Mouse (Mus musculus): Measurements from ENCODE around the gene Polr2a. TPM values are rescaled to one million over a fixed set of nuclear protein-coding genes. Genes with fewer than 3 reads are reported as not detected.

Gene Polr2a
- polyA plus RNA-seq, 1 experiment from 2014 or later: 16.4 TPM

- no peak for ATAC-seq
- H3K27ac ChIP-seq (ENCODE audit: low read length): no peak overlapping the region
- no peak overlapping the region for H3K4me3 ChIP-seq (replicated peaks; ENCODE audit: low read length)
- H3K9ac ChIP-seq (replicated peaks; ENCODE audit: low read depth, low read length): no peak overlapping the region
- peaks cover 11% of the 10 kb centered on the region for H3K4me1 ChIP-seq (replicated peaks; ENCODE audit: control insufficient read depth, insufficient read depth, low read length)
- H3K27me3 ChIP-seq (replicated peaks; ENCODE audit: control insufficient read depth, insufficient read depth, low read length): 0 out of 2 replicates have a peak, but pooled peaks cover 4% of the 10 kb centered on the region
- no peak overlapping the region for H3K4me2 ChIP-seq (ENCODE audit: low read length)
- WGBS: 68% methylated on average over 5 of the region's 5 CpGs
- no peaks in the 10 kb centered on the region for H3K9me3 ChIP-seq (ENCODE audit: control insufficient read depth, low read length)
- no peaks in the 10 kb centered on the region for H3K36me3 ChIP-seq (ENCODE audit: control insufficient read depth, insufficient read depth)
Observed at GRCm38 (mm10) chr11:69791420-69791819, 33.0 kb upstream of the Polr2a start.

- 0 out of 2 replicates have a peak, but pooled peaks cover 2% of the 10 kb centered on the region for H3K27me3 ChIP-seq (replicated peaks; ENCODE audit: control insufficient read depth, insufficient read depth, low read length)
- H3K36me3 ChIP-seq (ENCODE audit: control insufficient read depth, insufficient read depth): no peaks in the 10 kb centered on the region
- 71% methylated on average over 5 of the region's 5 CpGs for WGBS
- H3K4me1 ChIP-seq (replicated peaks; ENCODE audit: control insufficient read depth, insufficient read depth, low read length): no peaks in the 10 kb centered on the region
- H3K9ac ChIP-seq (replicated peaks; ENCODE audit: low read depth, low read length): no peak overlapping the region
- no peak overlapping the region for H3K4me2 ChIP-seq (ENCODE audit: low read length)
- no peak overlapping the region for H3K4me3 ChIP-seq (replicated peaks; ENCODE audit: low read length)
- no peak overlapping the region for H3K27ac ChIP-seq (ENCODE audit: low read length)
- ATAC-seq: no peak
- H3K9me3 ChIP-seq (ENCODE audit: control insufficient read depth, low read length): no peaks in the 10 kb centered on the region
Observed at GRCm38 (mm10) chr11:69789431-69789830, 31.0 kb upstream of the Polr2a start.

GRCm38 (mm10) chr11:69787306-69787705 is 28.9 kb upstream of the Polr2a start:
- Histone ChIP-seq H3K4me3 (replicated peaks; ENCODE audit: low read length) (no peak overlapping the region), H3K4me2 (ENCODE audit: low read length) (no peak overlapping the region), H3K9ac (replicated peaks; ENCODE audit: low read depth, low read length) (no peak overlapping the region), H3K36me3 (ENCODE audit: control insufficient read depth, insufficient read depth) (no peaks in the 10 kb centered on the region), H3K27ac (ENCODE audit: low read length) (no peak overlapping the region), H3K4me1 (replicated peaks; ENCODE audit: control insufficient read depth, insufficient read depth, low read length) (no peaks in the 10 kb centered on the region), H3K27me3 (replicated peaks; ENCODE audit: control insufficient read depth, insufficient read depth, low read length) (0 out of 2 replicates have a peak, but pooled peaks cover 2% of the 10 kb centered on the region), H3K9me3 (ENCODE audit: control insufficient read depth, low read length) (no peaks in the 10 kb centered on the region)
- 85% methylated on average over 5 of the region's 5 CpGs for WGBS
- ATAC-seq: no peak

GRCm38 (mm10) chr11:69784793-69785272 is 26.4 kb upstream of the Polr2a start:
- H3K4me1 ChIP-seq (replicated peaks; ENCODE audit: control insufficient read depth, insufficient read depth, low read length): no peaks in the 10 kb centered on the region
- H3K4me3 ChIP-seq (replicated peaks; ENCODE audit: low read length): no peak overlapping the region
- no peaks in the 10 kb centered on the region for H3K27me3 ChIP-seq (replicated peaks; ENCODE audit: control insufficient read depth, insufficient read depth, low read length)
- H3K9ac ChIP-seq (replicated peaks; ENCODE audit: low read depth, low read length): no peak overlapping the region
- H3K9me3 ChIP-seq (ENCODE audit: control insufficient read depth, low read length): no peaks in the 10 kb centered on the region
- no peak overlapping the region for H3K4me2 ChIP-seq (ENCODE audit: low read length)
- ATAC-seq: no peak
- WGBS: 56% methylated on average over 15 of the region's 15 CpGs
- no peaks in the 10 kb centered on the region for H3K36me3 ChIP-seq (ENCODE audit: control insufficient read depth, insufficient read depth)
- H3K27ac ChIP-seq (ENCODE audit: low read length): no peak overlapping the region

GRCm38 (mm10) chr11:69781828-69782227 is 23.4 kb upstream of the Polr2a start:
- H3K9me3 ChIP-seq (ENCODE audit: control insufficient read depth, low read length): no peaks in the 10 kb centered on the region
- no peaks in the 10 kb centered on the region for H3K4me1 ChIP-seq (replicated peaks; ENCODE audit: control insufficient read depth, insufficient read depth, low read length)
- H3K4me3 ChIP-seq (replicated peaks; ENCODE audit: low read length): no peak overlapping the region
- H3K9ac ChIP-seq (replicated peaks; ENCODE audit: low read depth, low read length): no peak overlapping the region
- no peak overlapping the region for H3K27ac ChIP-seq (ENCODE audit: low read length)
- ATAC-seq: no peak
- H3K27me3 ChIP-seq (replicated peaks; ENCODE audit: control insufficient read depth, insufficient read depth, low read length): no peaks in the 10 kb centered on the region
- 44% methylated on average over 4 of the region's 4 CpGs for WGBS
- H3K36me3 ChIP-seq (ENCODE audit: control insufficient read depth, insufficient read depth): no peaks in the 10 kb centered on the region
- H3K4me2 ChIP-seq (ENCODE audit: low read length): no peak overlapping the region

GRCm38 (mm10) chr11:69778985-69779384 is 20.5 kb upstream of the Polr2a start:
- ATAC-seq: no peak
- WGBS: 48% methylated on average over 7 of the region's 7 CpGs

GRCm38 (mm10) chr11:69778258-69778982 is 20.0 kb upstream of the Polr2a start:
- H3K9me3 ChIP-seq (ENCODE audit: control insufficient read depth, low read length): no peaks in the 10 kb centered on the region
- H3K9ac ChIP-seq (replicated peaks; ENCODE audit: low read depth, low read length): no peak overlapping the region
- no peak overlapping the region for H3K4me2 ChIP-seq (ENCODE audit: low read length)
- no peaks in the 10 kb centered on the region for H3K4me1 ChIP-seq (replicated peaks; ENCODE audit: control insufficient read depth, insufficient read depth, low read length)
- H3K27ac ChIP-seq (ENCODE audit: low read length): no peak overlapping the region
- ATAC-seq: no peak; the same call in 1 of the 2 replicates
- no peaks in the 10 kb centered on the region for H3K27me3 ChIP-seq (replicated peaks; ENCODE audit: control insufficient read depth, insufficient read depth, low read length)
- H3K4me3 ChIP-seq (replicated peaks; ENCODE audit: low read length): no peak overlapping the region
- whole genome bisulfite sequencing: 66% methylated on average over 23 of the region's 23 CpGs
- peaks cover 4% of the 10 kb centered on the region for H3K36me3 ChIP-seq (ENCODE audit: control insufficient read depth, insufficient read depth)

More at GRCm38 (mm10) chr11:69778985-69779384, 20.5 kb upstream of the Polr2a start:
- no peaks in the 10 kb centered on the region for H3K27me3 ChIP-seq (replicated peaks; ENCODE audit: control insufficient read depth, insufficient read depth, low read length)
- H3K9me3 ChIP-seq (ENCODE audit: control insufficient read depth, low read length): no peaks in the 10 kb centered on the region
- peaks cover 4% of the 10 kb centered on the region for H3K36me3 ChIP-seq (ENCODE audit: control insufficient read depth, insufficient read depth)
- H3K9ac ChIP-seq (replicated peaks; ENCODE audit: low read depth, low read length): no peak overlapping the region
- H3K27ac ChIP-seq (ENCODE audit: low read length): no peak overlapping the region
- H3K4me2 ChIP-seq (ENCODE audit: low read length): no peak overlapping the region
- no peak overlapping the region for H3K4me3 ChIP-seq (replicated peaks; ENCODE audit: low read length)
- no peaks in the 10 kb centered on the region for H3K4me1 ChIP-seq (replicated peaks; ENCODE audit: control insufficient read depth, insufficient read depth, low read length)

GRCm38 (mm10) chr11:69777504-69778257 is 19.2 kb upstream of the Polr2a start:
- no peak overlapping the region for H3K4me3 ChIP-seq (replicated peaks; ENCODE audit: low read length)
- no peaks in the 10 kb centered on the region for H3K27me3 ChIP-seq (replicated peaks; ENCODE audit: control insufficient read depth, insufficient read depth, low read length)
- H3K9me3 ChIP-seq (ENCODE audit: control insufficient read depth, low read length): no peaks in the 10 kb centered on the region
- no peak overlapping the region for H3K9ac ChIP-seq (replicated peaks; ENCODE audit: low read depth, low read length)
- H3K36me3 ChIP-seq (ENCODE audit: control insufficient read depth, insufficient read depth): peaks cover 4% of the 10 kb centered on the region
- 66% methylated on average over 24 of the region's 26 CpGs for WGBS
- no peak overlapping the region for H3K4me2 ChIP-seq (ENCODE audit: low read length)
- H3K27ac ChIP-seq (ENCODE audit: low read length): no peak overlapping the region
- H3K4me1 ChIP-seq (replicated peaks; ENCODE audit: control insufficient read depth, insufficient read depth, low read length): no peaks in the 10 kb centered on the region
- no peak for ATAC-seq

GRCm38 (mm10) chr11:69776488-69776887 is 18.1 kb upstream of the Polr2a start:
- Histone ChIP-seq H3K4me2 (ENCODE audit: low read length) (no peak overlapping the region), H3K27me3 (replicated peaks; ENCODE audit: control insufficient read depth, insufficient read depth, low read length) (no peaks in the 10 kb centered on the region), H3K4me1 (replicated peaks; ENCODE audit: control insufficient read depth, insufficient read depth, low read length) (no peaks in the 10 kb centered on the region), H3K4me3 (replicated peaks; ENCODE audit: low read length) (no peak overlapping the region), H3K27ac (ENCODE audit: low read length) (no peak overlapping the region), H3K9me3 (ENCODE audit: control insufficient read depth, low read length) (no peaks in the 10 kb centered on the region), H3K9ac (replicated peaks; ENCODE audit: low read depth, low read length) (no peak overlapping the region), H3K36me3 (ENCODE audit: control insufficient read depth, insufficient read depth) (peaks cover 4% of the 10 kb centered on the region)
- no peak for ATAC-seq
- WGBS: 84% methylated on average over 20 of the region's 20 CpGs
